Mouse (Mus musculus) C2C12 (cell line): ENCODE data around the gene Fbxo46. TPM values are rescaled to one million over a fixed set of nuclear protein-coding genes. Genes with fewer than 3 reads are reported as not detected.

Source experiments
- H3K27me3 ChIP-seq: one replicate; pipeline ENCODE4 v1.6.1; 2011; ENCODE audit not compliant: control insufficient read depth, insufficient read depth, insufficient read length
- H3K36me3 ChIP-seq: one replicate; pipeline ENCODE4 v1.6.1; 2011; ENCODE audit not compliant: control insufficient read depth, insufficient read depth
- H3K4me3 ChIP-seq: one replicate; pipeline ENCODE4 v1.5.1; 2011; ENCODE audit warnings: mild to moderate bottlenecking, control low read depth; ENCODE audit not compliant: poor library complexity, insufficient read depth, severe bottlenecking
- H3K79me2 ChIP-seq: one replicate; pipeline ENCODE4 v1.6.1; 2011; ENCODE audit not compliant: control insufficient read depth, insufficient read depth
- H3K79me3 ChIP-seq: one replicate; pipeline ENCODE4 v1.6.1; 2011; ENCODE audit warnings: low read depth, control low read depth
- H3ac ChIP-seq: one replicate; pipeline ENCODE3; 2011; ENCODE audit warnings: low read depth; ENCODE audit not compliant: control insufficient read depth, insufficient read length
- CEBPB ChIP-seq: IDR thresholded peaks from one replicate; pipeline ENCODE4 v1.6.1; 2011; ENCODE audit warnings: low read depth, mild to moderate bottlenecking, control low read depth, moderate library complexity
- CTCF ChIP-seq: IDR thresholded peaks from one replicate; pipeline ENCODE4 v1.5.1; 2011; ENCODE audit not compliant: control insufficient read depth, insufficient read depth, insufficient read length
- FOSL1 ChIP-seq: IDR thresholded peaks from one replicate; pipeline ENCODE4 v1.8.0; 2011; ENCODE audit warnings: mild to moderate bottlenecking, low read length; ENCODE audit not compliant: poor library complexity, insufficient read depth, severe bottlenecking
- MAX ChIP-seq: IDR thresholded peaks from one replicate; pipeline ENCODE4 v1.6.1; 2011; ENCODE audit warnings: mild to moderate bottlenecking, control low read depth
- MYOD1 ChIP-seq: IDR thresholded peaks from one replicate; pipeline ENCODE4 v1.6.1; 2011; ENCODE audit warnings: low read depth; ENCODE audit not compliant: control insufficient read depth, insufficient read length
- MYOG ChIP-seq: IDR thresholded peaks from one replicate; pipeline ENCODE4 v1.6.1; 2011; ENCODE audit not compliant: control insufficient read depth, insufficient read length; ENCODE audit errors: extremely low read depth
- USF1 ChIP-seq: IDR thresholded peaks from one replicate; pipeline ENCODE4 v1.6.1; 2011; ENCODE audit warnings: low read depth, mild to moderate bottlenecking, control low read depth, moderate library complexity
- polyA plus RNA-seq: library from polyadenylated mRNA; unstranded; fragments of >200 nt; fragmentation: generic; extraction: Trizol; gene quantifications from one replicate; pipeline ENCODE4 v1.2.1, GENCODE M21; 2012; ENCODE audit warnings: missing spikeins

Gene Fbxo46
- polyA plus RNA-seq, 1 experiment = 7.4 TPM

- Histone ChIP-seq H3K36me3 (no peaks in the 10 kb centered on the region), H3K4me3 (no peak overlapping the region), H3K79me2 (no peaks in the 10 kb centered on the region), H3K27me3 (no peaks in the 10 kb centered on the region), H3ac (no peak overlapping the region), H3K79me3 (no peaks in the 10 kb centered on the region)
- TF ChIP-seq MYOG = no peak
- TF ChIP-seq CTCF = no peak
- TF ChIP-seq MYOD1 = peak; percentile 94
- TF ChIP-seq USF1 = peak; percentile 74
- no peak for TF ChIP-seq CEBPB
Observed at GRCm38 (mm10) chr7:19163752-19164151, 44.1 kb downstream of the Fbxo46 start.

GRCm38 (mm10) chr7:19164189-19164588 lies 44.5 kb downstream of the Fbxo46 start:
- Histone ChIP-seq H3K4me3 (no peak overlapping the region), H3K27me3 (no peaks in the 10 kb centered on the region), H3K36me3 (no peaks in the 10 kb centered on the region)

GRCm38 (mm10) chr7:19164978-19165377 lies 45.3 kb downstream of the Fbxo46 start:
- H3K79me3 ChIP-seq = no peaks in the 10 kb centered on the region
- H3ac ChIP-seq = no peak overlapping the region
- no peak overlapping the region for H3K4me3 ChIP-seq
- no peaks in the 10 kb centered on the region for H3K27me3 ChIP-seq
- no peaks in the 10 kb centered on the region for H3K36me3 ChIP-seq
- H3K79me2 ChIP-seq = no peaks in the 10 kb centered on the region
- TF ChIP-seq FOSL1 = no peak
- no peak for TF ChIP-seq MYOG
- TF ChIP-seq MYOD1 = no peak
- no peak for TF ChIP-seq CEBPB
- no peak for TF ChIP-seq USF1
- TF ChIP-seq MAX = no peak
- TF ChIP-seq CTCF = no peak

More at GRCm38 (mm10) chr7:19164189-19164588, 44.5 kb downstream of the Fbxo46 start:
- TF ChIP-seq MYOG (no peak), MAX (no peak), MYOD1 (no peak), FOSL1 (no peak), CTCF (no peak), CEBPB (no peak), USF1 (no peak)
- no peaks in the 10 kb centered on the region for H3K79me3 ChIP-seq
- H3ac ChIP-seq = no peak overlapping the region
- no peaks in the 10 kb centered on the region for H3K79me2 ChIP-seq

DNA sequence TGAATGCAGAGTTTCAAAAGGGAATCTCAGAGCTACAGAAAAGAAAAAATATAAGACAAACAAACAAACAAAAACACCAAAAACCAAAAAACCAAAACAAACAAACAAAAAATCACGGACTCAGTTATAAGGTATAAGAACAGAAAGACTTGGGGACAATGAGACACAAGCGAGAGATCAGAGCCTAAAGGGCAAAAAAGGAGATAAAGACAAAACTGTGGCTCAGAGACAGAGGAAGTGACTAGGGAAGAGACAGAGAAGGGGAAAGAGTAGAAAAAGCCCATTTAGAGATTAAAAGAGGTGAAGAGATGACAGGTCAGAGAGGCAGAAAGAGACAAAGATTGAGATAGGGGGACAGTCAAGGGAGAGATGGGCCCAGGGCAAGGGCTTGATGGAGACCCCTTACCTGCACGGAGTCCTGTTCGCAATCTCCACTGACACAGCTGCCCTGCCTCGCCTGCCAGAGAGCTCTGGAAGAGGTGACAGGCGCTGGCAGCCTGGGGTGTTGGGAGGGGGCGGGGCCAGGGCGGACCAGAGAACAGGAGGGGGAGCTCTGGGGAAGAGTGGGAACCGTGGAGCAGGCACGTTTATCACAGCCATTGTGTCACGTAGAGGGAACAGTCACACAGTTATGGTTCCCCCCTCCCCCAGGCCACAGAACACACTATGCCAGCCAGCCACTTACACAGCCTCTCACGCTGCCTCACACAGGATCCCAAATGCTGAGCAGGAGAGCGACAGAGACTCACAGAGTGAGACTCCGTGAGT lies 46.2 kb downstream of the Fbxo46 start, which contains the start of gene Gipr:
Gene Gipr, minus strand, starts transcription at position 472 of the 768 bp plus-strand sequence.
- H3K79me2 ChIP-seq = no peaks in the 10 kb centered on the region
- H3K36me3 ChIP-seq = no peaks in the 10 kb centered on the region
- no peak within 1 kb of the TSS for H3ac ChIP-seq
- H3K27me3 ChIP-seq = no peaks in the 10 kb centered on the region
- TF ChIP-seq USF1 = no peak
- no peak for TF ChIP-seq MYOD1
- TF ChIP-seq FOSL1 = no peak
- TF ChIP-seq CTCF = no peak
- TF ChIP-seq CEBPB = no peak
- TF ChIP-seq MYOG = no peak
- TF ChIP-seq MAX = no peak
- H3K79me3 ChIP-seq = no peaks in the 10 kb centered on the region
- H3K4me3 ChIP-seq = no peak within 1 kb of the TSS

- Histone ChIP-seq H3ac (no peak overlapping the region), H3K27me3 (no peaks in the 10 kb centered on the region), H3K4me3 (no peak overlapping the region), H3K36me3 (no peaks in the 10 kb centered on the region), H3K79me3 (no peaks in the 10 kb centered on the region), H3K79me2 (no peaks in the 10 kb centered on the region)
- no peak for TF ChIP-seq MYOG
- TF ChIP-seq MYOD1 = no peak
- TF ChIP-seq USF1 = no peak
- TF ChIP-seq CTCF = no peak
- no peak for TF ChIP-seq FOSL1
Observed at GRCm38 (mm10) chr7:19166990-19167389, 47.3 kb downstream of the Fbxo46 start.

- no peaks in the 10 kb centered on the region for H3K79me2 ChIP-seq
Observed at GRCm38 (mm10) chr7:19169506-19169905, 49.8 kb downstream of the Fbxo46 start.

More at GRCm38 (mm10) chr7:19169506-19169905, 49.8 kb downstream of the Fbxo46 start:
- no peaks in the 10 kb centered on the region for H3K27me3 ChIP-seq
- no peak overlapping the region for H3ac ChIP-seq
- H3K36me3 ChIP-seq = no peaks in the 10 kb centered on the region
- no peaks in the 10 kb centered on the region for H3K79me3 ChIP-seq
- H3K4me3 ChIP-seq = no peak overlapping the region
- TF ChIP-seq FOSL1 = no peak
- TF ChIP-seq CEBPB = no peak
- TF ChIP-seq CTCF = no peak
